Mouse (Mus musculus): ENCODE measurements at regions not wholly inside any gene's neighbourhood (a gene's known extent, or its start where the extent isn't known, plus 50 kb on each side); places are given as distances from the start of the nearest gene placed in this dataset.
"Not testable (repeated sequence)": the region's sequence is repeated elsewhere in the genome, so short reads cannot be mapped to it uniquely, and the experiment has no call there.

DNA sequence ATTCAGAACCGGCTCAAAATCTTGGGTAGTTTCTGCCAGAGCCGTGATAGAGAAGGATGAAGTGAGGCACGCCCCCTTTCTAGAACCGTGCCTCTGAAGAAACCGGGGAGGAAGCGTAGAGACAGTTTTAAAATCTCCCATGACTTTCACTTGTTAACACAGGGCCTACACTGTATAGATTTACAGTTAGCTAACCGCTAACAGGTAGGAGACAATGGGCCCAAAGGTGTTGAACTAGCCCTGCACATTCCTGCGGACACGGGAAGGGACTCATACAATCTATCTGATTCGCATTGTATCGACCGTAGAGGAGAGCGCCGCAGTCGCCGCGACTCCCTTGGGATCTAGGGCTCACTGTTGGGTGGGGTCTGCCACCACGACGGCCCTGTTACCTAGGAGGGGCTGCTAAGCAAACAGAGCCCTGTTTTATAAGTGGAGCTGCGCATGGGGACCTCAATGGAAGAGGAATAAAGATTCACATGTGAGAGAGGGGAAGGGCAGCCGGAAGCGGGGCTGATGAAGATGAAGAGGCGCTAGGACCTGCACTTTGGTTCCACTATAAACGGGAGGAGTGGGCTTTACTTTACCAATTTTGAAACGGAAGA, 89.1 kb downstream of the Cd24a start:
- no peak for ATAC-seq (replicated peaks in 1 of 2; ENCODE audit: insufficient read depth in 1 of 2, low FRiP score in 2 of 2, low TSS enrichment in 1 of 2, low read depth in 1 of 2, poor library complexity in 2 of 2, severe bottlenecking in 2 of 2)

DNA sequence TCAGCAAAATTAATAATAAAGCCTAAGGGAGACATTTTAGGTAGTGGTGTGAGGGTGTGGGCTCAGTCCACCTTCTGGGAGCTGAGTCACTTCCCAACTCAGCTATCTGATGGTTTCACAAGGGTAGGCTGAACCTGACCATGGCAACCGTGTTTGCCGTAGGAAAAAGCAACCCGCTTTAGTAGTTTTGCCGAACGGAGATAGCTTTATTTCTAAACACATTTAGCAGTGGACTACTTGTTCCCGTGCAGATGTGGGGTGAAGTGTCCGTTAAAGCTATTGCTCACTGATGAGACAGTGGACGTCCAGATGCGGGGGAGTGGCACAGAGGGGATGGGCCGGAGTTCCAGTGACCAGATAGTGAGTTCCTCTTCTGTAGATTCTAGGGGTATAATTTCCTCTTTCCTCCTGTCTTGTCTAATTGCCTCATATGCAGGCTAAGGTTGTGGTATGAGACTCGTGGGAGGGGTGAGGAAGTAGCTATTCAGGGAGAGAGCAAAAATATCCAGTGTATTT, 89.7 kb downstream of the Cd24a start:
- ATAC-seq (replicated peaks in 1 of 2; ENCODE audit: insufficient read depth in 1 of 2, low FRiP score in 2 of 2, low TSS enrichment in 1 of 2, low read depth in 1 of 2, poor library complexity in 2 of 2, severe bottlenecking in 2 of 2): peak; percentile 81 to 89

DNA sequence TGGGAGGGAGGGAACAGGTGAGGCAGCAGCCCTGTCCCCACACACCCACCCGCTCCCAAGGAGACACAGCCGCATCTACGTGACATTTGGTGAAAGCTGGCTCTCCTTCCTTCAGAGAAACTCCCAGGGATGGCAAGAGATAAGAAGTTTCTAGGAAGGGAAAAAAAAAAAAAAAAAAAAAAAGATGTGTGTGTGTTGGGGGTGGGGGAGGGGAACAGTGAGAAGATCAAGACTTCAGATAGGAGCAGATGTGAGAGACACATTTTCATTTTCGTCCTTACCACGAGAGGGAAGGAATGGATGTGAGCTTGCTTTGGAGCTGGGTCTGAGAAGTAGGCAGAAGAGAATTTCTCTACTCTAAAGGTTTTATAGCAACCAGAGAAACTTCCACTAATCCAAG, 91.4 kb downstream of the Cd24a start:
- ATAC-seq (replicated peaks in 1 of 2; ENCODE audit: insufficient read depth in 1 of 2, low FRiP score in 2 of 2, low TSS enrichment in 1 of 2, low read depth in 1 of 2, poor library complexity in 2 of 2, severe bottlenecking in 2 of 2): no peak

DNA sequence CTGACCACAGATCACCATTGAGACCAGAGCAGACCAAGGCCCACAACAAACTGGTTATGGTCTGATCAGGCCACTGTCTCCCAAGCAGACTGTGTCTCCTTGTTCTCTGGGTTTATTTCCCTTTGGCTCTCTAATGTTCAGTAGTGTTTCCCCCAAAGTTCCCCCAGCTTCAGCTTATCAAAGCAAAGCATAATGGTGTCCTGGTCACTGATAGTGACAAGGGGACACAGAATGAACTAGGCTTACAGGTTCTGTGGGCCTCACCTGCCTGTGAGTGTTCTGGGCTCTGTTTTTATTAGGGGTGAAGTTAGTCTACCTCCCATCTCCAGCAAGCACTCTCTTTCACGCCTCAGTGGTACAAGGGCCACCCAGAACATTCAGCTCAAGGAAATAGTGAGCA, 92.7 kb downstream of the Cd24a start:
- no peak for ATAC-seq (replicated peaks in 1 of 2; ENCODE audit: insufficient read depth in 1 of 2, low FRiP score in 2 of 2, low TSS enrichment in 1 of 2, low read depth in 1 of 2, poor library complexity in 2 of 2, severe bottlenecking in 2 of 2)

DNA sequence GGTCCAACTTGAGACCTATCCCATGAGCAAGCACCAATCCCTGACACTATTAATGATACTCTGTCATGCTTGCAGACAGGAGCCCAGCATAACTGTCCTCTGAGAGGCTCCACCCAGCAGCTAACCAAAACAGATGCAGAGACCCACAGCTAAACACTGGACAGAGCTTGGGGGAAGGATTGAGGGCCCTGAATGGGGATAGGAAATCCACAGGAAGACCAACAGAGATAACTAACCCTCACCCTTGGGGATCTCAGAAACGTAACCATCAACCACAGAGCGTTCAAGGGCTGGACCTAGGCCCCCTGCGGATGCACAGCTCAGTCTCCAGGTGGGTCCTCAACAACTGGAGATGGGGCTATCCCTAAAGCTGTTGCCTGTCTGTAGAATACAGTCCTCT, 93.7 kb downstream of the Cd24a start:
- no peak for ATAC-seq (replicated peaks in 1 of 2; ENCODE audit: insufficient read depth in 1 of 2, low FRiP score in 2 of 2, low TSS enrichment in 1 of 2, low read depth in 1 of 2, poor library complexity in 2 of 2, severe bottlenecking in 2 of 2)

DNA sequence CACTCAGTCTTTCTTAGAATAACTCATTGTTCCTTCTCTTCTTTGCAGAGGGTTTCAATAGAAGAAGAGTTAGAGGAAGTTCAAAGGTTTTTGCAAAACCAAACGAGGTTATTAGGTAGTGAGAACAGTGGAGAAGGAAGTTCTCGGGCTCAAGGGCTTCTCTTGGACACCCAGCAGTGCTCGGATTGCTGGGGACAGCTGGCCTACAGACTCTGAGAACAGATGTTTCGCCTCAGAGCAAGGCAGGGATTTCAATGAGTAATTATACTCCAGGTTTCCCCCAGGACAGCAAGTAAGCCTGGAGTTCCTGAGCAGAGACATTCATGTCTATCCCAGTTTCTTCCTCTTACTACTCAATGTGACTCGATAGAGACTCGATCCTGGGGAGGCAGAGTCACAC, 94.4 kb downstream of the Cd24a start:
- ATAC-seq (replicated peaks in 1 of 2; ENCODE audit: insufficient read depth in 1 of 2, low FRiP score in 2 of 2, low TSS enrichment in 1 of 2, low read depth in 1 of 2, poor library complexity in 2 of 2, severe bottlenecking in 2 of 2): no peak

DNA sequence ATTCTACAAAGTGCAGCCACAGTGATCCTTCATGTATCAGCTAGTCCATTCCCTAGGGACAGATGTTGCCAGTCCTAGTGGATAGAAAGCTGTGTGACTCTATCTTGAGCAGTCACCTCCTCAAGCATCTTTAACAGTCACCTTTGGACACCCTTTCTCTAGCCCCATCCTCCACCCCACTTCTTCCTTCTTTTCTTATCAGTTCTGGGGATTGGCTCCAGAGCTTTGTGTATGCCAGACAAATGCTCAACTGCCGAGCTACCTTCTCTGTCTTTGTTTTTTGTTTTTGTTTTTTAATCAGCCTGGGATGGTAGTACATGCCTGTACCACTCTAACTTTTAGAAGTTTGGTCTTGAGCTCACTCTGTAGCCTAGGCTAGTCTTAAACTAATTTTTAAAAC, 96.7 kb downstream of the Cd24a start:
- no peak for ATAC-seq (replicated peaks in 1 of 2; ENCODE audit: insufficient read depth in 1 of 2, low FRiP score in 2 of 2, low TSS enrichment in 1 of 2, low read depth in 1 of 2, poor library complexity in 2 of 2, severe bottlenecking in 2 of 2)

DNA sequence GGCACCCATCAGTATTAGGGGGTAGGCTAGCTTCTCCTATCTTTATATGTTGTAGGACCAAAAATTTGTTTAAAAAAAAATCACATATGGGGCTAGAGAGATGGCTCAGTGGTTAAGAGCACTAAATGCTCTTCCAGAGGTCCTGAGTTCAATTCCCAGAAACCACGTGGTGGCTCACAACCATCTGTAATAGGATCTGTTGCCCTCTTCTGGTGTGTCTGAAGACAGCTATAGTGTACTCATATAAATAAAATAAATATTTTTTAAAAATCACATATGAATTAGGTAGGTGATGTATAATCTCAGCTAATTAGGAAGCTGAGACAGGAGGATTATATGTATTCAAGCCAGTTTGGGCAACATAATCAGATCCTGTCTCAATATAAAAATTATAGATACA, 97.4 kb downstream of the Cd24a start:
- not testable (repeated sequence) for ATAC-seq (replicated peaks in 1 of 2; ENCODE audit: insufficient read depth in 1 of 2, low FRiP score in 2 of 2, low TSS enrichment in 1 of 2, low read depth in 1 of 2, poor library complexity in 2 of 2, severe bottlenecking in 2 of 2)

DNA sequence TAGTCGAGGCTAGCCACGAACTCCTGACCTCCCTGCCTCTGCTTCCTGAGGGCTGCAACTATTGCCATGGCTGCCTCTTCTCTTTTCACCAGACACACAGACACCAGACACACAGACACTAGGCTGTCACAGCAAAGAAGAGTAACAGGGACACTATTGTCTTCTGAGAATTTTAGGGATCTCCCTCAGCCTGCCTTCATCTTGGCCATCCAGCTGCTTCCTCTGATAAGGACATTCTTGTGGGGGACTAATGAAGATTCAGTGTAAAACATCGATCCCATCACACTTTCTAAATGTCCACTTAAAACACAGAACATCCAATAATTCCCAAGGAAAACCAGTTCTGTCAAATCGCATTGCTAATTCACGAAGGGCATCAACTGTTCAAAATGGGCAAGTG, 98.2 kb downstream of the Cd24a start:
- no peak for ATAC-seq (replicated peaks in 1 of 2; ENCODE audit: insufficient read depth in 1 of 2, low FRiP score in 2 of 2, low TSS enrichment in 1 of 2, low read depth in 1 of 2, poor library complexity in 2 of 2, severe bottlenecking in 2 of 2)

DNA sequence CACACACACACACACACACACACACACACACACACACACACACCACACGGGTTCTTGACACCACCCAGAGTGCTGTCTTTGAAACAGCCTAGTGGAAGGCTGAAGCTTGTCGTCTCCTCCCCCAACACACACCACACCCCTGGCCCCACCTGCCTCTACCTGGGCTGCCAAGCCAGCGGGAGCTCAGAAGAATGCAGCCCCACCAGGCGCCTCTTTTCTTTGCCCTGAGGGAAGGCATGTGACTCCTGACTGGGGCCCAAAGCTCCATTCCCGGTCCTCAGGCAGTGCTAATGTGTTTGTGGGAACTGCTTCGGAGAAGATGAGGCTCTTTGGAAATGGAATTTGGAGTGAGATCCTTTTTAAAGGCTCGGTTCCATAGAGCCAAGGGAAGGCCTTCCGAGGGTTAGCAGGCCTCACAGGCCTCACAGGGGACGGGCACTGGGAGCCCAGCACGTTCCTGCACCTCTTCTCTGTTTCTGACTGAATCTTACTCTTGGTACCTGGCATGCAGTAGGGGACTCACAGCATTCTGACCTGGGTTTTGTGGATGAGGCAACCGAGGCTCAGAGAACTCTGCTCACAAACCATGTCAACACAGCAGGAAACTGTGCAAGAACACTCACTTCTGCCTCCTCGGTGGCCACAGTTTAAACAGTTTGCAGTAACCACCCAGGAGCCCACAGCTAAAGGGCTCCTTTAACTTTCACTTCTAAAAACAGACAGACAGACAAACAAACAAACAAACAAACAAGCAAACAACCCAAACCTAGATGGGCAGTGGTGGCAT, 106.4 kb downstream of the Cd24a start:
- peak; percentile 46 to 74; a peak in 3 of 4 replicates for ATAC-seq (replicated peaks in 1 of 2; ENCODE audit: insufficient read depth in 1 of 2, low FRiP score in 2 of 2, low TSS enrichment in 1 of 2, low read depth in 1 of 2, poor library complexity in 2 of 2, severe bottlenecking in 2 of 2)

DNA sequence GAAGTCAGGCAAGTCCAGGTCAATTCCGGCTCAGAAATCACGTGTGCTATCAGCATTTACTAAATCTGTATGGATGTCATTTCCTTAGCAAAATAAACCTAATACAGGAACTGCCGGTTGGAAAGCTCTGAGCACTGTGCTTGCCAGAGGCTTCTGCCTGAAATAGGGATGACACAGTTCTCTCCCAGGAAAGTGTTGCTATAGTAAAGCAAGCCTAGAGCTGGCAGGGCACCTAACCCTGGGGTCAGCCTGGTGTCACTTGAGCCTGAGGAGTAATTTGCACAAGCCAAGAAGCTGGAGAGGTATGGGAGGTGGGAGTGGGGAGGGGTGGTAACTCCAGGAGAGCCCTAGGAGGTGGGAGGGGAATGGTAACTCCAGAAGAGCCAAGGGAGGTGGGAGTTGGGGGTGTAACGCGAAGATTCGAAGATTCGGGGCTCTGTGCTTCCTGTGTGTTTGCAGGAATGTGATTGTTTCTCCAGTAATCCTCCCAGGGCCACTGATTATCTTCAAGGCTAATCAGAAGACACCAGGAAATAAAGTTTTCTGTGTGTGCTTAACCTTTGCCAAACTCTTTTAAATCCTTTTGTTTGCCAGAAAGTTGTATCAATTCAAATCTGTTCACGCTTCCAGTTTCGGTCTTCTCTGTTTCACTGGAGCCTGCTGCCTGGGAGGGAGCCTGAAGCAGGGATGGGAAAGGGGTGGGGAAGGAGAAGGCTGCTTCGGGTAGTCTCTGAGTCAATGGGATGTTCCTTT, 111.3 kb downstream of the Cd24a start:
- ATAC-seq (replicated peaks in 1 of 2; ENCODE audit: insufficient read depth in 1 of 2, low FRiP score in 2 of 2, low TSS enrichment in 1 of 2, low read depth in 1 of 2, poor library complexity in 2 of 2, severe bottlenecking in 2 of 2): no peak

DNA sequence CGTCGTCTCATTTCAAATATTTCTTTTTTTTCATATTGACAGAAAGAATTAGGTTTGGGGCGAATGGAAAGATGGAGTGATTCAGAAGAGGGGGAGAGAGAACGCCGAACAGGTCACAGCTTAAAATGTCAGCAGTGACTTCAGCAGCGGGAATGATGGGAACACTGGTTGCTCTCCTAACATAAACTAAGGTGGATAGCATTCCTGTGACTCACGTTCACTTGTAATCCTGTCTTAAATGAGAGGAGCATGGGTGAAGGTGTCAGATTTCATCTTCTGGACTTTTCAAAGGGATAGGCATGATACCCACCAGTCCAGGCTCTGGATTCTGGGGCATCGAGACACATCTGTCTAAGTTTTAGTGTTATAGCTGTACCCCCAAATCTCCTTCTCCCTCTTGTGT, 111.8 kb downstream of the Cd24a start:
- ATAC-seq (replicated peaks in 1 of 2; ENCODE audit: insufficient read depth in 1 of 2, low FRiP score in 2 of 2, low TSS enrichment in 1 of 2, low read depth in 1 of 2, poor library complexity in 2 of 2, severe bottlenecking in 2 of 2): no peak

DNA sequence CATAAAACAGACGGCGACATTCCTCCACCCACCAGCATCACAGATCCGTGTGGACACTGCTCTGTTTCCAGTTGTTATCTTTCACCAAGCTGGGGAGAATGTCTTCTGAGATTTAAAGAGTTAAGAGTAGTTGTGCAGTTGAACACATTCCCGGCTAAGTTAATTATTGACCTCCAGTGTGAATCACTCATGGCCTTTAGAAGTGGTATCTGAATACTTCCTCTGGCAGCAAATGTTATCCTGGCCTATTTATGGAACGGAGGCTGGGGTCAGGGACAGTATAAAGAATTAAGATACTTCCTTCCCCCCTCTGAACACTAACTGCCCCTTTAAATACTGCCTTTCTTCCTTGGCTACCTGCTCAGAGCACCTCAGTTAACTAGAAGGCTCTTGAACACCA, 115.9 kb downstream of the Cd24a start:
- no peak for ATAC-seq (replicated peaks in 1 of 2; ENCODE audit: insufficient read depth in 1 of 2, low FRiP score in 2 of 2, low TSS enrichment in 1 of 2, low read depth in 1 of 2, poor library complexity in 2 of 2, severe bottlenecking in 2 of 2)

DNA sequence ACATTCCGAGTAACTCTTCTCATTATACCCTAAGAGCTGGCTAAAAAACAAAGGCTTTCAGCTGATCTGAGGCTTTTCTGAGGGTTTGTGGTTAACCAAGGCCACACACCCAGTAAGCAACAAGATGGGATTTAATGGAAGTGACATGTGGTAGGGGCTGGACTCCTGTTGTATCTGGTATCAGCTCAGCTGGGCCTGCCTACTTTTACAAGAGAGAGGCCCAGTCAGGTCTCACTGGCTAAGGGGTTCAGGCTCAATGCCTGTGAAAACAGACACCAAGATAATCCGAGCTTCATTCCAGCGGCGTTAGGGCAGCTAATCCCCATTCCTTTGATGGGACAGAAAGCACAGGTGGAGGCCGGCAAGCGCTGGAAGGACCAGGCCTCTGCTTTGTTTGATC, 116.4 kb downstream of the Cd24a start:
- peak; percentile 52; a peak in 2 of 4 replicates for ATAC-seq (replicated peaks in 1 of 2; ENCODE audit: insufficient read depth in 1 of 2, low FRiP score in 2 of 2, low TSS enrichment in 1 of 2, low read depth in 1 of 2, poor library complexity in 2 of 2, severe bottlenecking in 2 of 2)

DNA sequence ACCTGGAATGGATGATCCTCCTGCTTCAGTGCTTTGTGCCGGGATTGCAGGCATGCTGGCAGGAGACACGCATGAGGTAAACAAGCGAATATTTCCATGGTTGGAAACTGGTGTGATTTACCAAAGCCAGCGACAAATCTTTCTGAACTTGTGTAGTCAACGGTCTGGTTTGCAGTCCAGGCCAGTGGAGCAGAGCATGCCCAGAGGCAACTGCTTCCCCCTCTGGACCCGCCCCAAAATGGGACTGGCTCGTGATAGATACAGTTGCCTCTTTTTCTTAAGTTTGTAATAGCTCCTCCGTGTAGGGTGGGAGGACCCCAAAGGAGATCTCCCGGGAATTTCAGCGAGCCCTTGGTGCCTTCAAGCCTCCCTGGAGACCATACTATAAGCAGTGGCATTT, 117.4 kb downstream of the Cd24a start:
- ATAC-seq (replicated peaks in 1 of 2; ENCODE audit: insufficient read depth in 1 of 2, low FRiP score in 2 of 2, low TSS enrichment in 1 of 2, low read depth in 1 of 2, poor library complexity in 2 of 2, severe bottlenecking in 2 of 2): no peak

DNA sequence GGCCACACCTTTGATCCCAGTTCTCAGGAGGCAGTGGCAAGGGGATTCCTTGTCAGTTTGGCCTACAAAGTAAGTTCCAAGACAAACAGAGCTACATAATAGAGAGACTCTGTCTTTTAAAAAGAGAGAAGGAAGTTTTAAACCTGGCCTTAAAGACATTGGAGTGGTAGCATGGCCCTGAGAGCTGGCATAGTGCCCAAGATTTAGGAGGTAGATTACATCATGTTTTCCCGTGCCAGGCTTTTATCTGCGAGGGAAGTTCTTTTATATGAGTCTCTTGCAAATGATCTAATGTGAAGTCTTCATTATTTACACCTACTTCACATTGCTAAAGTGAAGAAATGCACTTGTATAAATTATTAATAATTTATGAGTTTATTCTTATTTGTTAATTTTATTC, 119.8 kb downstream of the Cd24a start:
- ATAC-seq (replicated peaks in 1 of 2; ENCODE audit: insufficient read depth in 1 of 2, low FRiP score in 2 of 2, low TSS enrichment in 1 of 2, low read depth in 1 of 2, poor library complexity in 2 of 2, severe bottlenecking in 2 of 2): no peak

DNA sequence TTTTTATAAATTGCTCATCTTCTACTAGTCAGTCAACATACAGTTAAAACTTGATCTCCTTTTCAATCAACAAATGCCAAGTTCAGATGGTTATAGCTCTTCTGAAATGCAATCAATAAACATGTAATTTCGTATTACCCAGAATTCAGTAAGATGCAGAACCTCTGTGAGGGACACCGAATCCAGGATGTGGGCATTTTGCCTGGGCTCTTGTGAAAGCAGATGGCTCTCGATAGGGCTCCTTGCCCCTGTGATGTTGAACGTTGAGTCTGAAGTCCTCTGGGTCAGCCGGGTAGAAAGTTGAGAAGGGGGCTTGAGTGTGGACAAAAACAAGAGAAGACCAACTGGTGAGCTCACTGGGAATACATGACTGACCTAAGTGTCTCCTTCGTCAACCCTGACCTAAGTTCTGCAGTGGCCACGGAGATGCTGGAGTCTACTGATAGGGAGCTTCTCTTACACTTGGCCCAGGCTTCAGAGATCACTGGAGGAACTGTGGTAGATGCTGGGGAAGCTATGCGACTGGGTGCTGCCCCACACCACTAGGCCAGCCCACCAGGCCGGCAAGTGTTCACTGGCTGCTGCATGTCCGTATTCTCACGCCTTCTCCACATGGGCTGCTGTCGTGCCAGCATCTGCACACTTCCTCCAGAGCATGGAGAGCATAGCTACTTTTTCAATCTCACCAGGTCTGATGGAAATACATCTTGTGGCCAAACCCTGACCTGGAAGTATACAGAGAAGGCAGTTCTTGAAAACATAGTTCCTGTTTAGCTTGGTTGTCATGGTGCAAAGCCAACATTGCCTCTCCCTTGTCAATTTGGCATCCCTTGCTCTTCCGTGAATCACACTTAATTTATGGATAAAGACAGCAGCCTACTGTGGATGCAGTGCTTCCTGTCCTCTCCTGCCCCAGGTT, 122.5 kb downstream of the Cd24a start:
- ATAC-seq (replicated peaks in 1 of 2; ENCODE audit: insufficient read depth in 1 of 2, low FRiP score in 2 of 2, low TSS enrichment in 1 of 2, low read depth in 1 of 2, poor library complexity in 2 of 2, severe bottlenecking in 2 of 2): peak in 1 of 2 experiments; percentile 52; a peak in 1 of 4 replicates

All from hematopoietic stem cell, adult 5-6 weeks (primary cell).